Mouse (Mus musculus) midbrain, embryonic 12.5 days (tissue): Measurements from ENCODE around the gene Slfn1. TPM values are rescaled to one million over a fixed set of nuclear protein-coding genes. Genes with fewer than 3 reads are reported as not detected.

Source experiments
- ATAC-seq: fragments of 200-750 bp; cut with Nextera tagmentation; 2 replicates; pipeline ENCODE4 v1.8.0; 2017; ENCODE audit warnings: low read depth, moderate TSS enrichment, moderate library complexity; ENCODE audit not compliant: low FRiP score
- H3K27ac ChIP-seq: fragments of 300-500 bp; sonication (generic); replicated peaks from 2 replicates; pipeline ENCODE4 v1.5.1; 2016; ENCODE audit warnings: mild to moderate bottlenecking
- H3K27me3 ChIP-seq: fragments of 300-500 bp; sonication (generic); 2 replicates; pipeline ENCODE4 v1.6.1; 2016; ENCODE audit warnings: mild to moderate bottlenecking
- H3K36me3 ChIP-seq: fragments of 300-500 bp; sonication (generic); 2 replicates; pipeline ENCODE4 v1.6.1; 2016
- H3K4me1 ChIP-seq: fragments of 300-500 bp; sonication (generic); 2 replicates; pipeline ENCODE4 v1.6.1; 2016
- H3K4me2 ChIP-seq: fragments of 300-500 bp; sonication (generic); replicated peaks from 2 replicates; pipeline ENCODE4 v1.6.1; 2016; ENCODE audit warnings: mild to moderate bottlenecking, moderate library complexity
- H3K4me3 ChIP-seq: fragments of 300-500 bp; sonication (generic); 2 replicates; pipeline ENCODE4 v1.5.1; 2016; ENCODE audit warnings: mild to moderate bottlenecking
- H3K9ac ChIP-seq: fragments of 300-500 bp; sonication (generic); replicated peaks from 2 replicates; pipeline ENCODE4 v1.6.1; 2016; ENCODE audit warnings: mild to moderate bottlenecking, moderate library complexity
- H3K9me3 ChIP-seq: fragments of 300-500 bp; sonication (generic); 2 replicates; pipeline ENCODE4 v1.6.1; 2016; ENCODE audit warnings: mild to moderate bottlenecking
- WGBS: fragments of 180-500 bp; shearing (Covaris S2); methylation state at CpG from one replicate; pipeline ENCODE4 v1.1.7; 2016; 5-methylcytosine and 5-hydroxymethylcytosine counted together
- polyA plus RNA-seq: library from polyadenylated mRNA; unstranded; fragments of >200 nt; fragmentation: Nextera tagmentation; extraction: Ambion mirVana; gene quantifications from 2 replicates; pipeline ENCODE4 v1.2.1, GENCODE M21; 2016

Slfn1 gene
- polyA plus RNA-seq: not detected in 2 replicates

- no peak within 1 kb of the TSS for H3K4me3 ChIP-seq
- 87% methylated on average over 13 of the region's 13 CpGs for WGBS
- H3K4me1 ChIP-seq: no peaks in the 10 kb centered on the region
- no peaks in the 10 kb centered on the region for H3K36me3 ChIP-seq
- H3K9me3 ChIP-seq: no peaks in the 10 kb centered on the region
- H3K27me3 ChIP-seq: no peaks in the 10 kb centered on the region
- H3K4me2 ChIP-seq: no peak within 1 kb of the TSS
- no peak within 1 kb of the TSS for H3K27ac ChIP-seq
- no peak within 1 kb of the TSS for H3K9ac ChIP-seq
- no peak for ATAC-seq
Measured at GRCm38 (mm10) chr11:83116597-83117227, at the start of gene Slfn1. Gene Slfn1 (plus strand): TSS chr11:83116849.

DNA sequence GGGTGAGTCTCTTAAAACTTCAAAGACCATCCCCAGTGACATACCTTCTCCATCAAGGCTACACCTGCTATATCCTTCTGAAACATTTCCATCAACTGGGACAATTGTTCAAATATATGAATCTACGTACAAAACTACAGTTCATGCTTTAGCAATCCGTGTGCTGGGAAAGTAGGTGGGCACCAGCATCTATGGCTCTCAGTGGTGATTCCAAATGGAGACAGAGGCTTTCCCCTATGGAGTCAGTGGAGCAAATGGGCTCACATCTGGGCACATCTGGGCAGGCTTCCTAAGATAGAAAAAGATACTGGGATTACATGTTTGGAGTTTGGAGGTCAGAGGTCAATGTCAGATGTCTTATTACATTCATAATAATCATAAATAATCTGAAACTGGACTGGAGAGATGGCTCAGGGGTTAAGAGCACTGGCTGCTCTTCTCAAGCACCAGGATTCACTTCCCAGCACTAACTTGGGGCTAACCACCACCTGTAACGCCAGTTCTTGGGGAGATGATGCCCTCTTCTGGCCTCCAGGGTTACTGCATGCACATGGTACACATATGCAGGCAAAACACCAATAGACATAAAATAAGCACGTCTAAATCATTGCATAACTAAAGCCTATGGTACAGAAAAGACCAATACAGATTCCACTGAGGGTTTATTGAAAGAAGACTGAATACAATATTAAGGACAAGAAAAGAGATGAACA lies 48.5 kb upstream of the Slfn1 start:
- Histone ChIP-seq H3K36me3 (no peaks in the 10 kb centered on the region), H3K4me3 (no peak overlapping the region), H3K9me3 (no peaks in the 10 kb centered on the region), H3K27ac (no peak overlapping the region), H3K9ac (no peak overlapping the region), H3K27me3 (no peaks in the 10 kb centered on the region), H3K4me1 (0 out of 2 replicates have a peak, but pooled peaks cover 4% of the 10 kb centered on the region), H3K4me2 (no peak overlapping the region)
- WGBS: 71% methylated on average over 4 of the region's 4 CpGs
- no peak for ATAC-seq

DNA sequence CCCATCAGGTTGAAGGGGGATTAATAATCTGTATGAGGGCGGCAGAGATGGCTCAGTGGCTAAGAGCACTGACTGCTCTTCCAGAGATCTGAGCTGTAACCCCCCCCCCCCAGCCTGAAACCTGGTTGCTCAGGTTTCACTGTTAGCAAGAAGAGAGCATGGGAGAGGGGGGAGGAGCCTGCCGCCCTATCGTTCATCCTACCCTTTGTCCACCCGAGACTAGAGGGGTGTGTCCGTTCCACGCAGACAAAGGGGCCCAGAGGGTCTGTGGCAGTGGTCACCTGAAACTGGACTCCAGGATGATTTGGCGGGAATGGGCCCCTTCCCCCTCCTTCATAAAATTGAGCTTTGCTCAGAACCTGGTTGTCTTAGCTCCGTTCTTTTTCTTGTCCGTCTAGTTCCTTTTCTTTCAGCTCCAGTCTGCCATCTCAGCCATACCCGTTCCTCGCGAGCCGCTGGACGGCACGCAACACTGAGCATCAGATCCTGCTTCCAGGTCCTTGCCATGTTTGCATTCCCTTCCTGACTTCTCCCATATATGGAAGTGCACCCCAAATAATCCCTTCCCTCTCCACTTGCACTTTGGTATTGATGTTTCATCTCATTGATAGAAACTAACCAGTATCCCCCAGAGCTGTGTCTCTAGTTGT lies 46.2 kb upstream of the Slfn1 start:
- Histone ChIP-seq H3K9ac (no peak overlapping the region), H3K4me1 (0 out of 2 replicates have a peak, but pooled peaks cover 1% of the 10 kb centered on the region), H3K27me3 (no peaks in the 10 kb centered on the region), H3K4me3 (no peak overlapping the region), H3K27ac (no peak overlapping the region), H3K4me2 (no peak overlapping the region), H3K36me3 (no peaks in the 10 kb centered on the region), H3K9me3 (no peaks in the 10 kb centered on the region)
- ATAC-seq: no peak
- WGBS: 84% methylated on average over 15 of the region's 15 CpGs

DNA sequence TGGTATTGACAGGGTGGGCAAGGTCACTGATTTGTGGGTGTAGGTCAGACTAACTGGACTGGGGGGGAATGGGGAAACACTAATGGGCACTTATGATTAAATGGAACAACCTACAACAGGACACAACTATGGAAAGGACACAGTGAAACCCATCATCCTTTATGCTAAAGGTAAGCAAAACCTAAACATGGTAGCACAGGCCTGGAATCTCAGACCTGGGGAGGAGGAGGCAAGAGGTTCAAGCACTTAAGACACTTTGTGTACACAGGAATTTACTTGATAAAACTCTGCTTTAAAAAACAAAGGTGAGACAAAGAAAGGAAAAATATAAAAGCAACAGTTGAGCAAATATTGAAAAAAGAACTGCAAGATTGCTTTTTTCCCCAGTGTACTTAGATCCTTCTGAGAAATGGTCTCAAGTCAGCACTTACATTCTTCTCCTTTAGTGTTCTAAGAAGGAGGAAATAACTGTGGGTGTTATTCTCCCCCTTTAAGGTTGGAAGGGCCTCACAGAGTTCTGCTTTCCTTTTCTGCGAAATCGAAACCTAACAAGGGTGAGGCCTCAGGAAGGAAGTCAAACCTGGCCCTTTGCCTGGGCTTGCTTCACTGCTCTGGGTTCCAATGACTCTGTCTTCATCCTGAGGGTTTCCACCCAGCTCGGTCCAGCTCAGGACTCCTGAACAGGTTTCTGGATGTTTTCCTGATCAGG lies 38.8 kb upstream of the Slfn1 start:
- ATAC-seq: no peak
- WGBS: 91% methylated on average over 3 of the region's 3 CpGs
- H3K9ac ChIP-seq: no peak overlapping the region
- no peak overlapping the region for H3K4me2 ChIP-seq
- no peaks in the 10 kb centered on the region for H3K9me3 ChIP-seq
- no peak overlapping the region for H3K27ac ChIP-seq
- no peak overlapping the region for H3K4me3 ChIP-seq
- H3K36me3 ChIP-seq: no peaks in the 10 kb centered on the region
- no peaks in the 10 kb centered on the region for H3K4me1 ChIP-seq
- no peaks in the 10 kb centered on the region for H3K27me3 ChIP-seq

DNA sequence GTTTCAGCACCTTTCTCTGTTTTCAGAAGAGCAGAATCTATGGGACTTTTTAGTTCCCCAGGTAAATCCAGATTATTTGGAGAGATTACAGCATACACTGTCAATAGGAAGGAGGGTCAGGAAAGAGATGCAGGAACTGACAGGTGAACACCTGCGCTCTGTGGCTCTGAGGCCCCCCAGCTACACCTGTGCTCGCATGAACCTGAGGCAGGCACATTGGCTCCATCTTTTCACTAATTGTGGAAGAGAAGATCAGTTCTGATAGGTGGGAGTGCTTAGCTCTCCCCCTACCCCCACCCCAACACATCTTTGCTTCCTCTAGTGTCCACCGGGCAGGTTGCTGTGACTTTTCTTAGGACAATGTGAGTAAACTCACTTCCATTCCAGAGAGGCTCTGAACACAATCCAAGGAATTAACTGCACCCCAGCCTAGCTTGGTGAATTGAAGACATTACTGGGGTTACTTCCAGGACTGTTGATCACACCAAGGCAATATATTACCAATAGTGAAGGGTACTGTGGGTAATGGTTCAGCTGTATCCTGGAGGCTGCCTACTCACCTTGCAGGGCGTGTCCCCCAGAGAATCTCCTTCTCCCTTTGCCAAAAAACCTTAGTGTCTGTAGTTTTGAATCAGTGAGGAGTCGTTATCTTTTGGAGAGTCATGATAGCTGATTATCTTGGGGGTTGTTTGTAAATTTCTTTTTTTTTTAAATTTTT lies 38.1 kb upstream of the Slfn1 start:
- H3K27ac ChIP-seq: no peak overlapping the region
- no peaks in the 10 kb centered on the region for H3K4me1 ChIP-seq
- H3K4me3 ChIP-seq: no peak overlapping the region
- ATAC-seq: no peak
- H3K36me3 ChIP-seq: no peaks in the 10 kb centered on the region
- no peak overlapping the region for H3K9ac ChIP-seq
- 87% methylated on average over 5 of the region's 5 CpGs for WGBS
- H3K27me3 ChIP-seq: no peaks in the 10 kb centered on the region
- no peaks in the 10 kb centered on the region for H3K9me3 ChIP-seq
- H3K4me2 ChIP-seq: no peak overlapping the region

DNA sequence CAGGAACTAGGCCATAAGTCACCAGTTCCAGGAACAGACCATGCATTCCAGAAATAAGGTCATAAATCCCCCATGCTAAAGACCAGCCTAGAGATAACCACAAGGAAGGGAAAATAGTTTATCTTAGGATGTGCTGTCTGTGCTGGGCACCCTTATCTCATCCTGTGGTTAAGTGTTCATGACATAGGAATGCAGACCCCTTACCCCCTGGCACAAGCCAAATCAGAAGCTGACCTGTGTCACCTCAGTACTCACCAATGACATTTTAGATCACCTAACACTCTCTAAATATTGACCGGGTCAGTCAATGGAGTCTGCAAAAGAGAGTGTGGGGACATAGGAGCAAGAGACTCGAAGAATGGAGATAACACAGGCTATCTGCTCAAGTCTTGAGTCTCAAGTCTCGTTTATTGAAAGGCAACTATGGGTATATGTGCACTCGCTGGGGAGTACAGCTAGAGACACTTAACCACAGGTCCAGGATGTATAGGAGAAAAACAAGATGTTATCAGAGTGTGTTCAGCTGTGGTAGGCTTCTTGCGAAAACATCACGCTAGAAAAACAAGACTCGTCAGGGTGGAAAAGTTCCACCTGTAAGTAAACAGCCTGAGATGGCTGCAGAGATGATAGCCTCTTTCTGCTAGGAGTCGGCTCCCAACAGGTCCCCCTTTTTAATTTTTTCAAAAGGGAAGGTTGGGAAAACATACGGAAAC lies 37.0 kb upstream of the Slfn1 start:
- WGBS: 86% methylated on average over 9 of the region's 9 CpGs
- H3K27ac ChIP-seq: no peak overlapping the region
- H3K4me3 ChIP-seq: no peak overlapping the region
- no peaks in the 10 kb centered on the region for H3K9me3 ChIP-seq
- no peaks in the 10 kb centered on the region for H3K4me1 ChIP-seq
- H3K4me2 ChIP-seq: no peak overlapping the region
- ATAC-seq: no peak
- H3K36me3 ChIP-seq: no peaks in the 10 kb centered on the region
- no peak overlapping the region for H3K9ac ChIP-seq
- H3K27me3 ChIP-seq: no peaks in the 10 kb centered on the region

GRCm38 (mm10) chr11:83082741-83083473 lies 33.7 kb upstream of the Slfn1 start:
- 70% methylated on average over 7 of the region's 7 CpGs for WGBS

GRCm38 (mm10) chr11:83084161-83084560 lies 32.5 kb upstream of the Slfn1 start:
- Histone ChIP-seq H3K4me3 (no peak overlapping the region), H3K4me2 (no peak overlapping the region), H3K27ac (no peak overlapping the region), H3K9me3 (no peaks in the 10 kb centered on the region), H3K36me3 (no peaks in the 10 kb centered on the region), H3K4me1 (no peaks in the 10 kb centered on the region), H3K9ac (no peak overlapping the region), H3K27me3 (no peaks in the 10 kb centered on the region)
- 75% methylated on average over 2 of the region's 2 CpGs for WGBS
- ATAC-seq: no peak

More at GRCm38 (mm10) chr11:83082741-83083473, 33.7 kb upstream of the Slfn1 start:
- Histone ChIP-seq H3K4me2 (no peak overlapping the region), H3K36me3 (no peaks in the 10 kb centered on the region), H3K9me3 (no peaks in the 10 kb centered on the region), H3K27ac (no peak overlapping the region), H3K4me3 (no peak overlapping the region), H3K27me3 (no peaks in the 10 kb centered on the region), H3K9ac (no peak overlapping the region), H3K4me1 (no peaks in the 10 kb centered on the region)
- no peak for ATAC-seq

DNA sequence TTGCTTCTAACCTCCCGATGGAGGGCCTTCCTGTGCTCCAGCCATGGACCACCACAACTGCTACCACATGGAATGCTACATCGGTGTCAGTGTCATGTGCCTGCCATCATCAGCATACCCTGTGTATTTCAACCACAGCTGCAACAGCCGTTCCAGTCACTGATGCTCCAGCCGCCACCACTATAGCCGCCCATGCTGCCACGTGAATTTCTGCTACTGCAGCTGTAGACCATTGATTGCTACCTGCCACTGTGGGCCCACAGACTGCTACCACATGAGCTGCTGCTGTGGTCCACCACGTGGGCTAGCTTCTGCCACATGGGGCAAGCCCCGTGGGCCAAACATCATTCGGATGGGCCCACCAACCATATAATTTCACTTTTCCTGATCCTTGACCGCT lies 31.9 kb upstream of the Slfn1 start:
- no peak for ATAC-seq
- Histone ChIP-seq H3K4me2 (no peak overlapping the region), H3K27ac (no peak overlapping the region)

GRCm38 (mm10) chr11:83115138-83115537 lies 1.5 kb upstream of the Slfn1 start:
- ATAC-seq: no peak
- Histone ChIP-seq H3K27ac (no peak overlapping the region), H3K4me3 (no peak overlapping the region), H3K9ac (no peak overlapping the region), H3K9me3 (no peaks in the 10 kb centered on the region), H3K4me2 (no peak overlapping the region), H3K36me3 (no peaks in the 10 kb centered on the region), H3K4me1 (no peaks in the 10 kb centered on the region), H3K27me3 (no peaks in the 10 kb centered on the region)
- 50% methylated on average over 2 of the region's 2 CpGs for WGBS

More for the DNA sequence above, 31.9 kb upstream of the Slfn1 start:
- no peaks in the 10 kb centered on the region for H3K4me1 ChIP-seq
- H3K36me3 ChIP-seq: no peaks in the 10 kb centered on the region
- no peak overlapping the region for H3K9ac ChIP-seq
- no peak overlapping the region for H3K4me3 ChIP-seq
- no peaks in the 10 kb centered on the region for H3K27me3 ChIP-seq
- H3K9me3 ChIP-seq: no peaks in the 10 kb centered on the region
- WGBS: 86% methylated on average over 10 of the region's 10 CpGs
